Mouse (Mus musculus): ENCODE data around the gene Gpatch3. TPM values are rescaled to one million over a fixed set of nuclear protein-coding genes. Genes with fewer than 3 reads are reported as not detected.

Gpatch3 gene
- polyA plus RNA-seq, 1 experiment from 2014 or later: 6.7 TPM

DNA sequence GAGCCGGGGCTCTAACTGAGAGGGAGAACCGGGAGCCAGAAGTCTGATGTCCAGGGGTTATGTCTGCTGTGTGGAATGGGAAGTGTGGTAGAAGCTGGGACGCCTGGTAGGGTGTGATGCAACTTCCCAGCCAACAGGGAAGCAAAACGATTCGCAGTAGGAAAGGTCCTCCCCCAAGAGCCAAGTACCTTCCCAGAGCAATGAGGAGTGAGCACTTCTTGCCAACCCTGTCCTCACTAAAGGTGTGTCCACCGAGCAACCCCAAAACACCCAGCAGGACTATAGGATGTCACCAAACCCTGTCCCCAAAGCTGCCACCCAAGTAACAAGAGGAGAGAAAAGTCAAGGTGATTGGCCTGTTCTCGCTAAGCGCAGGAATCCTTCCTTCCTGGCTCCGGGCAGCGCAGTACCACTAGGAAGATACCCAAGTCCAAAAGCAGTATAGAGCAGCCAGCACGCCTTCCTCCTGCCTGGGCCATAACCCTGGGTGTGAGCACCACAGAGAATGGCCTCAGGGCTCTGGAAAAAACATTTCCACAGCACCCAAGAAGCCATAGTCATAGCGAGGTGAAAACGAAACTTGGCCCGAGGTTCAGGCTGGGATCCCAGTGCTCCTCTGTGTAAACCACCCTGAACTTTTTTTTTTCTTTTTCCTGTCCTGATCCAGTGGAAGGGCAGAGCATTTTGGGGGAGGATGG lies 56.7 kb downstream of the Gpatch3 start:
- ATAC-seq (ENCODE audit: low read depth): no peak
- no peaks in the 10 kb centered on the region for H3K27me3 ChIP-seq (ENCODE audit: control insufficient read depth, insufficient read depth, low read length)

DNA sequence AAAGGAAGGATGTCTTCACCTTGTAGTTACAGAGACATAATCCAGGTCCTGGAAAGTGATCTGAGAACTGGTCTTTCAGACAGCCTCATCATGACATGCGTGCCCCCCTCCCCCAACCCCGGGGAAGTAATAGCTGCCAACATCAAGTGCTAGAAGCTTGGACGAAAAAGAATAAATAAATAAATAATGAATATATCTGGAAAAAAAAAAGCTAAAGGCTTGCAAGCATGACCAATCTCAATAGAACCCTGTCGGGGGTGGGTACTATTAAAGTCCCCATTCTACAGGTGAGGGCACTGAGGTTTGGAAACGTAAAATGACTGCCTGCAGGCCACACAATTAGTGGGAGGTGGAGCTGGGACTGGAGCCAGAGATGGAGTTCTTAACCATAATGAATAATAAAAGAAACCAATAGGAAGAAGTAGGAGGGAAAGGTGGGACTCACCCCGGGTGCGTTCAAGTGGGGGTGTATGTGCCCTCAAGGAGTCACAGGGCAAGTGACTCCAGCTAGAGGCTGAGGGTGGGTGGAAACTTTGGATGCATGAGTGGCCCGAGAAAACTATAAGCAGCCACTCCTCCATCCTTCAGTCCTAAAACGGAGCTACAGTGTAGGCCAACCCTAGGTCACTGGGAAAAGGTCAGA lies 57.3 kb downstream of the Gpatch3 start:
- no peak overlapping the region for H3K27ac ChIP-seq (ENCODE audit: low read depth, low read length)
- H3K4me3 ChIP-seq (ENCODE audit: low read depth, low read length): peak overlapping the region; percentile 84
- peak overlapping the region; percentile 75 for H3K4me2 ChIP-seq (ENCODE audit: low read depth, low read length)
- H3K27me3 ChIP-seq (ENCODE audit: control insufficient read depth, insufficient read depth, low read length): no peaks in the 10 kb centered on the region
- H3K4me1 ChIP-seq (ENCODE audit: control insufficient read depth, insufficient read depth, low read length): peaks cover 14% of the 10 kb centered on the region
- H3K36me3 ChIP-seq (ENCODE audit: control insufficient read depth, insufficient read depth, low read length): peaks cover 2% of the 10 kb centered on the region
- 34% methylated on average over 9 of the region's 9 CpGs for WGBS
- ATAC-seq (ENCODE audit: low read depth): no peak
- H3K9ac ChIP-seq (replicated peaks; ENCODE audit: low read depth, low read length): peak overlapping the region; percentile 92
- H3K9me3 ChIP-seq (ENCODE audit: control insufficient read depth, low read length): no peaks in the 10 kb centered on the region

More for the DNA sequence above, 56.7 kb downstream of the Gpatch3 start:
- WGBS: 90% methylated on average over 14 of the region's 14 CpGs
- Histone ChIP-seq H3K9ac (replicated peaks; ENCODE audit: low read depth, low read length) (no peak overlapping the region), H3K27ac (ENCODE audit: low read depth, low read length) (no peak overlapping the region), H3K4me3 (ENCODE audit: low read depth, low read length) (no peak overlapping the region), H3K4me2 (ENCODE audit: low read depth, low read length) (peak overlapping the region; percentile 75; the same call in 1 of the 2 replicates), H3K4me1 (ENCODE audit: control insufficient read depth, insufficient read depth, low read length) (peaks cover 14% of the 10 kb centered on the region), H3K9me3 (ENCODE audit: control insufficient read depth, low read length) (no peaks in the 10 kb centered on the region), H3K36me3 (ENCODE audit: control insufficient read depth, insufficient read depth, low read length) (peaks cover 6% of the 10 kb centered on the region)

DNA sequence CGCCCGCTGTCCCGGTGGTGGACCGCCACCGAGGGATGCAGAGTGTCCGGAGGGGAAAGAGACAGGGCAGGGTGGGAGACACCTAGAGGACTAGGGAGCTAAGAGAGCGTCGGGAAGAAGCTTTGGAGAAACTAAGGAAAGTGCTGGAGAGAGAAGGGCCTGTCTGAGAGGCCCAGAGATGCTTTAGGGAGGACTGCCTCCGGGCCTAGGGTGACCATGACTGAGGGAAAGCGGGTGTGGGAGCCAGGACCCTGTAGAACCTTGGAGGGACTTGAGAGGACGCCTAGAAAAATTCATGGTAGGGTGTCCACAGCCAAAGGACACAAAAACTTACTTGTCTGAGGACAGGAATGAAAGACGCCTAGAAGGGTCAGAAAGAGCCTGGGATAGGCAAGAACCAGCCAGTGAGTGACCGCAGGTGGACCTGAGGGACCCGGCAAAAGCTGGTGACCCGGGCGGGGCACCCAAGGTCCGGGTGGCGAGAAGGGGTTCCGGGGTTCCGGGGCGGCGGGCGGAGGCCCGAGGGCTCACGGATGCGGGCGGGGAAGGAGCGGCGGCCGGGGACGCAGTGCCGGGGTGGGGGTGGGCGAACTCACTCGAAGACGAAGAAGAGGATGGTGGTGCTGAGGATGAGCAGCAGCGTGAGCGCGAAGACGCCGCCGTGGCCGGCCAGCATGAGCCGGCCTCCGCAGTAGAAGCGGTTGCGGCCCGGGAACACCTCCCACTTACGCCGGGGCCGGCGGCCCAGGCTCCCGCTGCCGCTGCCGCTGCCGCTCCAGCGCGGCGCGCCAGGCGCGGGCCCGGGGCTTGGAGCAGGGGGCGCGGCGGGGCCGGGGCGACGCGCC lies 58.2 kb downstream of the Gpatch3 start:
- Histone ChIP-seq H3K4me3 (ENCODE audit: low read depth, low read length) (peak overlapping the region; percentile 84), H3K9me3 (ENCODE audit: control insufficient read depth, low read length) (no peaks in the 10 kb centered on the region), H3K27me3 (ENCODE audit: control insufficient read depth, insufficient read depth, low read length) (no peaks in the 10 kb centered on the region), H3K9ac (replicated peaks; ENCODE audit: low read depth, low read length) (peak overlapping the region; percentile 92), H3K36me3 (ENCODE audit: control insufficient read depth, insufficient read depth, low read length) (no peaks in the 10 kb centered on the region), H3K27ac (ENCODE audit: low read depth, low read length) (peak overlapping the region; percentile 80), H3K4me1 (ENCODE audit: control insufficient read depth, insufficient read depth, low read length) (peaks cover 14% of the 10 kb centered on the region), H3K4me2 (ENCODE audit: low read depth, low read length) (peak overlapping the region; percentile 75)
- ATAC-seq (ENCODE audit: low read depth): peak; percentile 79
- under 1% methylated on average over 54 of the region's 69 CpGs for WGBS

DNA sequence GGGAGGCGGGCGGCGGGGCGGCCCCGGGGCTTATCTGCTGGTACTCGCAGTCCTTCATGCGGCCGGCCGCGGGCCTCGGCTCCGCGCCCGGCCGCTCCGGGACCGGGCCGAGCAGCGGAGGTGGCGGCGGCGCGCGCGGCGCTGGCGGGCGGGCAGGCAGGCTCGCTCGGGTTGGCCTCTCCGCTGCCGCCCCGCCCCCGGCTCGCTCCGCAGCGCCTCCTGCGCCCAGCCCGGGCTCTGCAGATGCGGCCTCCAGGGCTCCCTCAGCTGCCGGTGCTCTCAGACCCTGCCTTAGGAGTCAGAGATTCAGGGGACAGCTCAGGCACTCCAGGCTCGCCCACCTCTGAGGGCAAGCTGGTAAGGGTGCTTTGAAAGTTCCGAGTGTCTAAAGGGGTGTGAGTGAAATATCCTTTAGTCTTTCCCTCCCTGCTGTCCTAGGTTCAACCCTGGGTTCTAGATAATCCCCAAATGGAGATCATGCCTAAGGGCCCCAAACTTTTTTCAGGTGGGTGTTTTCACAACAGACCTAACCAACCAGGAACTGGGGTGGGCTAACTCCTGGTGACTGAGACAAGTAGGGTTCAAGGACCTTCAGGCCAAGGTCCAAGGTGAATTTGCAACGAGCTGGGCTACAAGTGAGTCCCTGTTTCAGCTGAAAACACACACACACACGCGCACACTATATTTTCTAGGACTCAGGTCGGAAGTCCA lies 58.9 kb downstream of the Gpatch3 start:
- H3K4me1 ChIP-seq (ENCODE audit: control insufficient read depth, insufficient read depth, low read length): peaks cover 14% of the 10 kb centered on the region
- peak overlapping the region; percentile 92 for H3K9ac ChIP-seq (replicated peaks; ENCODE audit: low read depth, low read length)
- no peaks in the 10 kb centered on the region for H3K9me3 ChIP-seq (ENCODE audit: control insufficient read depth, low read length)
- H3K4me2 ChIP-seq (ENCODE audit: low read depth, low read length): peak overlapping the region; percentile 75
- peak overlapping the region; percentile 80 for H3K27ac ChIP-seq (ENCODE audit: low read depth, low read length)
- peak overlapping the region; percentile 84 for H3K4me3 ChIP-seq (ENCODE audit: low read depth, low read length)
- H3K36me3 ChIP-seq (ENCODE audit: control insufficient read depth, insufficient read depth, low read length): no peaks in the 10 kb centered on the region
- WGBS: 13% methylated on average over 30 of the region's 47 CpGs
- peak; percentile 90 for ATAC-seq (ENCODE audit: low read depth)
- no peaks in the 10 kb centered on the region for H3K27me3 ChIP-seq (ENCODE audit: control insufficient read depth, insufficient read depth, low read length)

Small RNA genes within 50 kb of the gene (microRNA-seq; reads per million reads assigned to microRNA genes)
- gene Gm23158: not detected

Other genes starting within 250 kb of the Gpatch3 start
- 22.3 and 24.5 TPM in 2 replicates for gene Wdtc1, start 221.3 kb upstream of the Gpatch3 start, polyA plus RNA-seq (2014; fragmentation: Nextera tagmentation; extraction: Ambion mirVana)
- gene Slc9a1, start 205.0 kb upstream of the Gpatch3 start, polyA plus RNA-seq (2014; fragmentation: Nextera tagmentation; extraction: Ambion mirVana): 8.0 and 9.7 TPM in 2 replicates
- 0.18 TPM in 1 of 2 replicates, not detected in the other for gene Tent5b, start 94.6 kb upstream of the Gpatch3 start, polyA plus RNA-seq (2014; fragmentation: Nextera tagmentation; extraction: Ambion mirVana)
- 9.5 and 11.2 TPM in 2 replicates for gene Trnp1, start 76.2 kb upstream of the Gpatch3 start, polyA plus RNA-seq (2014; fragmentation: Nextera tagmentation; extraction: Ambion mirVana)
- gene Kdf1, start 55.8 kb upstream of the Gpatch3 start, polyA plus RNA-seq (2014; fragmentation: Nextera tagmentation; extraction: Ambion mirVana): 0.20 and 0.58 TPM in 2 replicates
- 180 and 192 TPM in 2 replicates for gene Nudc, start 28.7 kb upstream of the Gpatch3 start, polyA plus RNA-seq (2014; fragmentation: Nextera tagmentation; extraction: Ambion mirVana)
- gene Nr0b2, start 21.4 kb upstream of the Gpatch3 start, polyA plus RNA-seq (2014; fragmentation: Nextera tagmentation; extraction: Ambion mirVana): not detected in 2 replicates
- gene Gpn2, start 9.6 kb downstream of the Gpatch3 start, polyA plus RNA-seq (2014; fragmentation: Nextera tagmentation; extraction: Ambion mirVana): 17.0 and 18.8 TPM in 2 replicates
- 1.4 TPM in 2 replicates for gene Sfn, start 27.4 kb downstream of the Gpatch3 start, polyA plus RNA-seq (2014; fragmentation: Nextera tagmentation; extraction: Ambion mirVana)
- gene Zdhhc18, start 75.4 kb downstream of the Gpatch3 start, polyA plus RNA-seq (2014; fragmentation: Nextera tagmentation; extraction: Ambion mirVana): 4.3 and 6.1 TPM in 2 replicates
- 10.9 and 13.0 TPM in 2 replicates for gene Pigv, start 97.9 kb downstream of the Gpatch3 start, polyA plus RNA-seq (2014; fragmentation: Nextera tagmentation; extraction: Ambion mirVana)
- gene Arid1a, start 182.0 kb downstream of the Gpatch3 start, polyA plus RNA-seq (2014; fragmentation: Nextera tagmentation; extraction: Ambion mirVana): 40.6 and 45.6 TPM in 2 replicates

All from neural tube, embryonic 14.5 days (tissue).